Mouse (Mus musculus): ENCODE results near the gene Ppfia1. TPM values are rescaled to one million over a fixed set of nuclear protein-coding genes. Genes with fewer than 3 reads are reported as not detected.

Gene Ppfia1
- polyA plus RNA-seq, 1 experiment from 2014 or later = 38.6 TPM

DNA sequence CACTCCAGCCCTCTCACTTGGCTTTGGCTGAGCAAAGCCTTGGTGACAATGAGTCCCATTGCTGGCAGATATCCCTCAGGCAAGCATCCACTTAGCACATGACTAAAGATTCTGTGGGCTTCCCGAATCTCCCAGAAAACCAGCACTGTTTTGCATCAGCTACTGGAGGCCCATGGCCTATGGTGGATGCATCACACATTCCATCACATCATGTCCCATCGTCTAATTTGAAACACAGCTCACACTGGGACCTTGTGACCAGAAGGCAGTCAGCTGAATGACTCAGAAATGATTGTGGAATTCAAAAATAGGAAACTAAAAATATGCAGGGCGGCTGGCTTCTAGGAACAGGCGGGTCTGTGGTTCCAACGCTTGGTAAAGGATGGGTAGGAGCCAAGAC, 24.3 kb upstream of the Ppfia1 start:
- 76% methylated on average over 5 of the region's 5 CpGs for WGBS
- H3K36me3 ChIP-seq (ENCODE audit: control insufficient read depth, insufficient read depth, low read length) = peaks cover 19% of the 10 kb centered on the region
- H3K27ac ChIP-seq (replicated peaks; ENCODE audit: low read depth, low read length) = no peak overlapping the region
- no peaks in the 10 kb centered on the region for H3K27me3 ChIP-seq (replicated peaks; ENCODE audit: control insufficient read depth, insufficient read depth, low read length)
- ATAC-seq (ENCODE audit: low read depth) (no peak), DNase-seq (ENCODE audit: low spot score) (no peak)
- H3K4me2 ChIP-seq (ENCODE audit: low read depth, low read length) = no peak overlapping the region
- H3K4me3 ChIP-seq (ENCODE audit: low read depth, low read length) = no peak overlapping the region
- no peak overlapping the region for H3K9ac ChIP-seq (ENCODE audit: low read depth, low read length)
- peaks cover 6% of the 10 kb centered on the region; the same call in 1 of the 2 replicates for H3K4me1 ChIP-seq (ENCODE audit: control insufficient read depth, insufficient read depth, low read length)
- H3K9me3 ChIP-seq (ENCODE audit: control insufficient read depth, low read length) = no peaks in the 10 kb centered on the region

DNA sequence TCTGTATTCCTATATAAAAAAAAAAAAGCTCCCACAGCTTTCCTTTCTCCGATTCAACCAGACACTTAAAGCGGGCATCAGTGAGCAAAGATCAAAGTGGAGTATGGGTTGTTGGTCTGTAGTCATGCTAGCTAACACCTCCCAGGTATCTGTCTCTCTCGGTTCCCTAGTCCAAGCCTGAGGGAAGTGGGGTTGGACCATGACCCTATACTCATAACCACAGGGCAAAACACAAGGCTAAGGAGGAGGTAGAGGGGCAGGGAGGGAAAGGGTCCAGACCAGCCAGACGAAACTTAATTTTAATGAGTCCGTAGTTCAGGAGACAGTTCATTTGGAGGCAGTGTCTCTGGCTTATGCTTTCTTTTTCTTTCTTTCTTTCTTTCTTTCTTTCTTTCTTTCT, 18.7 kb upstream of the Ppfia1 start:
- ATAC-seq (ENCODE audit: low read depth) = no peak
- no peak overlapping the region for H3K4me3 ChIP-seq (ENCODE audit: low read depth, low read length)
- no peaks in the 10 kb centered on the region for H3K36me3 ChIP-seq (ENCODE audit: control insufficient read depth, insufficient read depth, low read length)
- no peak overlapping the region for H3K9ac ChIP-seq (ENCODE audit: low read depth, low read length)
- no peaks in the 10 kb centered on the region for H3K4me1 ChIP-seq (ENCODE audit: control insufficient read depth, insufficient read depth, low read length)
- H3K9me3 ChIP-seq (ENCODE audit: control insufficient read depth, low read length) = no peaks in the 10 kb centered on the region
- no peak overlapping the region for H3K27ac ChIP-seq (replicated peaks; ENCODE audit: low read depth, low read length)
- 77% methylated on average over 5 of the region's 5 CpGs for WGBS
- H3K27me3 ChIP-seq (replicated peaks; ENCODE audit: control insufficient read depth, insufficient read depth, low read length) = no peaks in the 10 kb centered on the region
- no peak for DNase-seq (ENCODE audit: low spot score)
- no peak overlapping the region for H3K4me2 ChIP-seq (ENCODE audit: low read depth, low read length)

DNA sequence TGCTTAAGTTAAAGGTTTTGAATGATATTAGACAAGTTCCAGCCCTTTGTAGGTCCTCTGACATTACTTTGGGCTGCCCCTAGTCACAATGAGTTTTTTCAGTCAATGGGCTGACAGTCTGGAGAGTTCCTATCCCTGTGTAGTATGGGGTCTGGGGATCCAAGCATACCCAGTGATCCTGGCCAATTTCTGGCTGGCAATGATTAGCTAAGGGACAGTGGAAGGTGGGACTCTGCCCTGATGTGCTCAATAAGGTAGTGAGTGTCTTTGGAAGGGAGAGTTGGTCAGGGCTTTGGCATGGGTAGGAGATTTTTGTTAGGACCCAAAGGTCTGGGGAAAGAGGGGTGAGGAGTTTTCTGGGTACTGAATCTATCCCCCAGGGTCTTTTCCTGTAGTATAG, 18.1 kb upstream of the Ppfia1 start:
- H3K4me3 ChIP-seq (ENCODE audit: low read depth, low read length) = no peak overlapping the region
- H3K27ac ChIP-seq (replicated peaks; ENCODE audit: low read depth, low read length) = no peak overlapping the region
- no peaks in the 10 kb centered on the region for H3K9me3 ChIP-seq (ENCODE audit: control insufficient read depth, low read length)
- no peaks in the 10 kb centered on the region for H3K4me1 ChIP-seq (ENCODE audit: control insufficient read depth, insufficient read depth, low read length)
- H3K27me3 ChIP-seq (replicated peaks; ENCODE audit: control insufficient read depth, insufficient read depth, low read length) = no peaks in the 10 kb centered on the region
- DNase-seq (ENCODE audit: low spot score) (no peak), ATAC-seq (ENCODE audit: low read depth) (no peak)
- H3K4me2 ChIP-seq (ENCODE audit: low read depth, low read length) = no peak overlapping the region
- H3K9ac ChIP-seq (ENCODE audit: low read depth, low read length) = no peak overlapping the region
- no peaks in the 10 kb centered on the region for H3K36me3 ChIP-seq (ENCODE audit: control insufficient read depth, insufficient read depth, low read length)

DNA sequence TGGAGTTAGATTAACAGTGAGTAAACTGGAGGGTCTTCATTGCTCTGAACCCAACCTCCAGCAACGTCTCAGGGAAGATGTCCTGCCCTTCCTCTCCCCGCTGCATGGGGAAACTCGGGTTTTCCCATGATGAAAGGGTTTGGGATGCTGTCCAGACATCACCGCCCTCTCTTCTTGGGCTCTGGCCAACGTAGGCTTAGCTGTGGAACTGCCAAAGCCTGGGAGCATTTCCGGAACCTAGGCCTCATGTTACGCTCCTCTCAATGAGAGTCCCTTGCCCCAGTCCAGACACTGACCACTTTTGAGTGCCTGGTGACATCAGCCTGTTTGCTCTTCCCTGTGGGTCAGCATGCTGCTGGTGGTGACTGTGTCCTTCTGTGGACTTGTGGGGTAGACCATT, 15.9 kb upstream of the Ppfia1 start:
- Histone ChIP-seq H3K9me3 (ENCODE audit: control insufficient read depth, low read length) (no peaks in the 10 kb centered on the region), H3K9ac (ENCODE audit: low read depth, low read length) (no peak overlapping the region), H3K36me3 (ENCODE audit: control insufficient read depth, insufficient read depth, low read length) (no peaks in the 10 kb centered on the region), H3K27ac (replicated peaks; ENCODE audit: low read depth, low read length) (no peak overlapping the region), H3K4me2 (ENCODE audit: low read depth, low read length) (no peak overlapping the region), H3K27me3 (replicated peaks; ENCODE audit: control insufficient read depth, insufficient read depth, low read length) (no peaks in the 10 kb centered on the region), H3K4me3 (ENCODE audit: low read depth, low read length) (no peak overlapping the region), H3K4me1 (ENCODE audit: control insufficient read depth, insufficient read depth, low read length) (no peaks in the 10 kb centered on the region)
- DNase-seq (ENCODE audit: low spot score) (peak; percentile 74), ATAC-seq (ENCODE audit: low read depth) (peak; percentile 47; the same call in 1 of the 2 replicates)
- WGBS = 56% methylated on average over 7 of the region's 7 CpGs

DNA sequence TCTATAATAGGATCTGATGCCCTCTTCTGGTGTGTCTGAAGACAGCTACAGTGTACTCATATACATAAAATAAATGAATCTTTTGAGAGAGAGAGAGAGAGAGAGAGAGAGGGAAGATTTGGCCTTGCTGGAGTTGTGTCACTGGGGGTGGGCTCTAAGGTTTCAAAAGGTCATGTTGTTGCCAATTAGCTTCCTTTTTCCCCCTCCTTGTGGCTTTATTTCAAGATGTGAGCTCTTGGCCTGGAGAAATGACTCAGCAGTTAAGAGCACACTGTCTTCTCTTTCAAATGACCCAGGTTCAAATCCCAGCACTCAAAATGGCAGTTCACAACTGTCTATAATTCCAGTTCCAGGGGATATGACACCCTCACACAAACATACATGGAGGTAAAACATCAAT, 14.6 kb upstream of the Ppfia1 start:
- Histone ChIP-seq H3K4me2 (ENCODE audit: low read depth, low read length) (no peak overlapping the region), H3K9ac (ENCODE audit: low read depth, low read length) (no peak overlapping the region), H3K36me3 (ENCODE audit: control insufficient read depth, insufficient read depth, low read length) (no peaks in the 10 kb centered on the region), H3K27me3 (replicated peaks; ENCODE audit: control insufficient read depth, insufficient read depth, low read length) (no peaks in the 10 kb centered on the region), H3K4me3 (ENCODE audit: low read depth, low read length) (no peak overlapping the region), H3K4me1 (ENCODE audit: control insufficient read depth, insufficient read depth, low read length) (no peaks in the 10 kb centered on the region), H3K27ac (replicated peaks; ENCODE audit: low read depth, low read length) (no peak overlapping the region), H3K9me3 (ENCODE audit: control insufficient read depth, low read length) (no peaks in the 10 kb centered on the region)
- ATAC-seq (ENCODE audit: low read depth) (no peak), DNase-seq (ENCODE audit: low spot score) (no peak)

DNA sequence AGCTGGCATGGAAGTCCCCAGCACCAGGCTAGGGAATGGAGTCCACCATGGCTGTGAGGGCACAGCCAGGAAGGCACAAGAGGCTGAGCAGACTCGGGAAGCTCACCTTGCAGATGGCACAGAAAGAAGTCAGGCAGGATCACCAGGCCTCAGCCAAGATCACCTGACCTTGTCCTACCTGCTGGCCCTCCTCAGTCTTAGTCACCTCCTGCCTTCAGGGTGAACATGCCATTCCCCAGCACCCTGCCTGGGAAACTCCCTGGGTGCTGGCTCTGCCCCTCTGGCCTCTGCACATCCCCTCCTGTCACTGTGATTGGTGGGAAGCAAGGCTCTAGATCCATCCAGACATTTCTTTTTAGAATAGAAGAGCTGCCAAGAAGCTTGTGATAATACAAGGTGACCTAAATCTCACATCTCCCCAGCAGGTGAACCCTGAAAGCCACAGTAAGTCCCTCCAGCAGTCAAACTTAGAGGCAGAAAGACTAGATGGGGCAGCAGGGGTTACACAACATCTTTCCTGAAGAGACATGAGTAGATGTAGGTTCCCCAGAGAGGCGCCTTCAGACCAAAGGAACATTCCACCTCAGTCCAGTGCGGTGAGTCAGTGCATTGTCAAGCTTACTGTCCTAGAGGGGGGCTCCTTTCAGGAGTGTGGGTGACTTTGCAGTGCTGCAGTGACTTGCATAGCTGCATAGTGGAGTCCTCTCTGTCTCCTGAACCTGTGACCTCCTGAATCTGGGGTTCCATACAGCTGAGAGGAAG, 13.6 kb upstream of the Ppfia1 start:
- Histone ChIP-seq H3K36me3 (ENCODE audit: control insufficient read depth, insufficient read depth, low read length) (no peaks in the 10 kb centered on the region), H3K27me3 (replicated peaks; ENCODE audit: control insufficient read depth, insufficient read depth, low read length) (no peaks in the 10 kb centered on the region), H3K9me3 (ENCODE audit: control insufficient read depth, low read length) (no peaks in the 10 kb centered on the region), H3K27ac (replicated peaks; ENCODE audit: low read depth, low read length) (no peak overlapping the region), H3K4me3 (ENCODE audit: low read depth, low read length) (no peak overlapping the region), H3K4me1 (ENCODE audit: control insufficient read depth, insufficient read depth, low read length) (no peaks in the 10 kb centered on the region), H3K9ac (ENCODE audit: low read depth, low read length) (no peak overlapping the region), H3K4me2 (ENCODE audit: low read depth, low read length) (no peak overlapping the region)
- ATAC-seq (ENCODE audit: low read depth) (no peak), DNase-seq (ENCODE audit: low spot score) (no peak)
- 78% methylated on average over 3 of the region's 3 CpGs for WGBS

DNA sequence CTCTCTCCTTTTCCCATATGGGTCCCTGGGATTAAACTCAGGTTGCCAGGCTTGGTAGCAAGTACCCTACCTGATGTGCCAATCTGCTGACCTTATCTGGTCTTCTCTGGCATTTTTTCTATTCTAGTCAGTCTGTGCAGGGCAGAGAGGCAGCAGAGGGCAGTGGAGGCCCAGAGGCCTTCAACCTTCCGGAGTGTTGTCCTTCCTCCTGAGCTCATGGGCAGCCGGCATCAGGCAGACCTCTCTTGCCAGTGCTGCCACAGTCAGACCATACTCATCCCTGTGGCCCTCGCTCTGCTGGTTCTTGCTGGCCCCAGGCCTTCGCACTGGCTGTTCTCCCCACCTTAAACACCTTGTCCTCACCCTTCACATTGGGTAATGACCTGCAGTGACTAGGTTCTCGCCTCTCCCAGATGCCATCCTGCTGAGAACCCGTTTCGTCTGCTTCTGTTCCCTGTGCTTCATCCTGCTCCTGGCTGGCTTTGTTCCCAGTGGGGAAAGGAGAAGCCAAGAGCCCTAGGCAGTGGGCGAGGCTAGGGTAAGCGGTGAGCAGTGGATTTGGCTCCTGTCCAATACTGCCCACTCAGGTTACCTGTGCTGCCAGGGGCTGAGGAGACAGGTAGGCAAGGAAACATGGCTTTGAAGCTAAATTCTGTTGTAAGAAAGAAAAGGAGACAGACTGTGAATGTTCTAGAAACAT, 10.1 kb upstream of the Ppfia1 start:
- Histone ChIP-seq H3K9ac (ENCODE audit: low read depth, low read length) (no peak overlapping the region), H3K9me3 (ENCODE audit: control insufficient read depth, low read length) (no peaks in the 10 kb centered on the region), H3K27ac (replicated peaks; ENCODE audit: low read depth, low read length) (no peak overlapping the region), H3K4me3 (ENCODE audit: low read depth, low read length) (no peak overlapping the region), H3K36me3 (ENCODE audit: control insufficient read depth, insufficient read depth, low read length) (no peaks in the 10 kb centered on the region), H3K27me3 (replicated peaks; ENCODE audit: control insufficient read depth, insufficient read depth, low read length) (no peaks in the 10 kb centered on the region), H3K4me2 (ENCODE audit: low read depth, low read length) (no peak overlapping the region), H3K4me1 (ENCODE audit: control insufficient read depth, insufficient read depth, low read length) (no peaks in the 10 kb centered on the region)
- peak; percentile 71 for DNase-seq (ENCODE audit: low spot score)
- peak; percentile 75; the same call in 1 of the 2 replicates for ATAC-seq (ENCODE audit: low read depth)
- WGBS = 41% methylated on average over 9 of the region's 9 CpGs

DNA sequence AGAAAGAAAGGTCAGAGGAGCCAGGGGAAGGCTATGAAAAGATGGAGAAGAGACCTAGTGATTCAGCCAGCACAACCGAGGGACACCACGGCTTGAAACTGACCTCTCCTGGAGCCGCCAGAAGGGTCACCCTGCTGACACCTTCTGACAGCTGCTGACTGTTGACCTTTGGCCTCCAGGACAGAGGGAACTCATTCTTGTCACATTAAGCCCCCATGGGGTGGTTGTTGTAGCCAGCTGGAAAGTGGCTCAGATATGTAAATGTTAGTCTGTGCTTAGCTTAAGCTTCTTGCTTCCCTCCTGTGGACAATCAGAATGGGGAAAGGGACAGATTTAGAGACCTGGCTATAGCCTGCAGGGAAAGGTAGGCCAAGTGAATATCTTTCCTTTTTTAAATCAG, 8.5 kb upstream of the Ppfia1 start:
- no peak overlapping the region for H3K27ac ChIP-seq (replicated peaks; ENCODE audit: low read depth, low read length)
- H3K9me3 ChIP-seq (ENCODE audit: control insufficient read depth, low read length) = no peaks in the 10 kb centered on the region
- no peaks in the 10 kb centered on the region for H3K36me3 ChIP-seq (ENCODE audit: control insufficient read depth, insufficient read depth, low read length)
- DNase-seq (ENCODE audit: low spot score) = no peak
- H3K9ac ChIP-seq (ENCODE audit: low read depth, low read length) = no peak overlapping the region
- no peaks in the 10 kb centered on the region for H3K27me3 ChIP-seq (replicated peaks; ENCODE audit: control insufficient read depth, insufficient read depth, low read length)
- no peaks in the 10 kb centered on the region for H3K4me1 ChIP-seq (ENCODE audit: control insufficient read depth, insufficient read depth, low read length)
- H3K4me2 ChIP-seq (ENCODE audit: low read depth, low read length) = no peak overlapping the region
- ATAC-seq (ENCODE audit: low read depth) = no peak
- 9% methylated on average over 3 of the region's 3 CpGs for WGBS
- H3K4me3 ChIP-seq (ENCODE audit: low read depth, low read length) = no peak overlapping the region

DNA sequence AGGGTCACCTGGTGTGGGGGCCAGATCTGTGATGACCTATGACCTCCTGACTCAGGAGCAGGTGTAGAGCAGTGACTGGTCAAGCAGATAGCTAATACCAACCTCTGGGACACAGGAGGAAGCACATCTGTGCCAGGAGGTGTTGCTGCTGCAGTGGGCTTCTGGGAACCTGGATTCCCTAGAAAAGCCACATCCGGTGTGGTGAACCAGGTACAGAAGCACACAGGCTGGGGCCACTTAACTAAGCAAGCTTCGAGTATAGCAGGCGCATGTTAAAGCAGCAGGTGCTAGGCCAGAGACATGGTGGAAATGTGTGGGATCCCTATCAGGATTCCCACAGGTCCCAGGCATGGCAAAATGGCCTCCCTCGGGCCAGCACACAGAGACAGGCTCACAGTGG, 7.1 kb upstream of the Ppfia1 start:
- 88% methylated on average over 4 of the region's 4 CpGs for WGBS
- Histone ChIP-seq H3K4me3 (ENCODE audit: low read depth, low read length) (no peak overlapping the region), H3K9ac (ENCODE audit: low read depth, low read length) (no peak overlapping the region), H3K9me3 (ENCODE audit: control insufficient read depth, low read length) (no peaks in the 10 kb centered on the region), H3K27ac (replicated peaks; ENCODE audit: low read depth, low read length) (no peak overlapping the region), H3K36me3 (ENCODE audit: control insufficient read depth, insufficient read depth, low read length) (no peaks in the 10 kb centered on the region), H3K27me3 (replicated peaks; ENCODE audit: control insufficient read depth, insufficient read depth, low read length) (no peaks in the 10 kb centered on the region), H3K4me1 (ENCODE audit: control insufficient read depth, insufficient read depth, low read length) (no peaks in the 10 kb centered on the region), H3K4me2 (ENCODE audit: low read depth, low read length) (no peak overlapping the region)
- DNase-seq (ENCODE audit: low spot score) = no peak
- no peak for ATAC-seq (ENCODE audit: low read depth)

All from embryonic facial prominence, embryonic 14.5 days (tissue).